Mouse (Mus musculus): Measurements from ENCODE around the gene Tspan4. TPM values are rescaled to one million over a fixed set of nuclear protein-coding genes. Genes with fewer than 3 reads are reported as not detected.

The Tspan4 gene
- total RNA-seq, 2 experiments from 2014 or later, result 18.6 to 21.0 TPM

- peak; percentile 29 for DNase-seq
These were observed 14.5 kb upstream of the Tspan4 start, which contains the start of gene Cracr2b for GRCm38 (mm10) chr7:141460391-141461113. Gene Cracr2b (plus strand): TSS chr7:141461094.

- peak; percentile 43 for DNase-seq
These were observed 13.3 kb upstream of the Tspan4 start for GRCm38 (mm10) chr7:141461521-141462332.

- peak; percentile 34 for DNase-seq
These were observed 12.7 kb upstream of the Tspan4 start for GRCm38 (mm10) chr7:141462333-141462821.

- no peak for DNase-seq
These were observed 11.0 kb upstream of the Tspan4 start for GRCm38 (mm10) chr7:141463824-141464602.

GRCm38 (mm10) chr7:141464603-141465201 is 10.3 kb upstream of the Tspan4 start:
- DNase-seq, result peak; percentile 27

- peak; percentile 54 for DNase-seq
These were observed 9.5 kb upstream of the Tspan4 start for GRCm38 (mm10) chr7:141465388-141466044.

GRCm38 (mm10) chr7:141466045-141466394 is 9.0 kb upstream of the Tspan4 start:
- peak; percentile 39 for DNase-seq

GRCm38 (mm10) chr7:141466607-141467148 is 8.4 kb upstream of the Tspan4 start:
- DNase-seq, result no peak

GRCm38 (mm10) chr7:141467230-141468030 is 7.6 kb upstream of the Tspan4 start, which contains the start of gene Cd151:
Gene Cd151 (plus strand): TSS chr7:141467392.
- peak; percentile 88 for DNase-seq

GRCm38 (mm10) chr7:141468164-141468521 is 6.9 kb upstream of the Tspan4 start:
- DNase-seq, result no peak

GRCm38 (mm10) chr7:141468522-141469211 is 6.4 kb upstream of the Tspan4 start:
- DNase-seq, result peak; percentile 56

- no peak for DNase-seq
These were observed 5.7 kb upstream of the Tspan4 start for GRCm38 (mm10) chr7:141469352-141469751.

GRCm38 (mm10) chr7:141469901-141470636 is 5.0 kb upstream of the Tspan4 start:
- no peak for DNase-seq

GRCm38 (mm10) chr7:141470637-141470944 is 4.4 kb upstream of the Tspan4 start:
- DNase-seq, result peak; percentile 5

GRCm38 (mm10) chr7:141471236-141471635 is 3.8 kb upstream of the Tspan4 start:
- DNase-seq, result peak; percentile 2

GRCm38 (mm10) chr7:141472226-141472625 is 2.8 kb upstream of the Tspan4 start:
- no peak for DNase-seq

- DNase-seq, result no peak
These were observed 2.3 kb upstream of the Tspan4 start for GRCm38 (mm10) chr7:141472763-141473162.

- DNase-seq, result no peak
These were observed 880 bp upstream of the Tspan4 start for GRCm38 (mm10) chr7:141474160-141474559.

GRCm38 (mm10) chr7:141475805-141476158 is 742 bp downstream of the Tspan4 start:
- DNase-seq, result no peak

Data from gastrocnemius, postnatal 10 days (tissue).